Mouse (Mus musculus) leukemia stem cell, adult 10-12 weeks (primary cell): ENCODE measurements around the gene Sh3bgrl2. TPM values are rescaled to one million over a fixed set of nuclear protein-coding genes. Genes with fewer than 3 reads are reported as not detected.

ENCODE experiments used
- polyA plus RNA-seq: library from polyadenylated mRNA; stranded (reverse); fragments of >175 nt; gene quantifications from 2 replicates; pipeline ENCODE4 v1.2.3, GENCODE M21; 2012; ENCODE audit warnings: low replicate concordance

The Sh3bgrl2 gene
- polyA plus RNA-seq: 0.33 TPM in 1 of 2 replicates, not detected in the other

DNA sequence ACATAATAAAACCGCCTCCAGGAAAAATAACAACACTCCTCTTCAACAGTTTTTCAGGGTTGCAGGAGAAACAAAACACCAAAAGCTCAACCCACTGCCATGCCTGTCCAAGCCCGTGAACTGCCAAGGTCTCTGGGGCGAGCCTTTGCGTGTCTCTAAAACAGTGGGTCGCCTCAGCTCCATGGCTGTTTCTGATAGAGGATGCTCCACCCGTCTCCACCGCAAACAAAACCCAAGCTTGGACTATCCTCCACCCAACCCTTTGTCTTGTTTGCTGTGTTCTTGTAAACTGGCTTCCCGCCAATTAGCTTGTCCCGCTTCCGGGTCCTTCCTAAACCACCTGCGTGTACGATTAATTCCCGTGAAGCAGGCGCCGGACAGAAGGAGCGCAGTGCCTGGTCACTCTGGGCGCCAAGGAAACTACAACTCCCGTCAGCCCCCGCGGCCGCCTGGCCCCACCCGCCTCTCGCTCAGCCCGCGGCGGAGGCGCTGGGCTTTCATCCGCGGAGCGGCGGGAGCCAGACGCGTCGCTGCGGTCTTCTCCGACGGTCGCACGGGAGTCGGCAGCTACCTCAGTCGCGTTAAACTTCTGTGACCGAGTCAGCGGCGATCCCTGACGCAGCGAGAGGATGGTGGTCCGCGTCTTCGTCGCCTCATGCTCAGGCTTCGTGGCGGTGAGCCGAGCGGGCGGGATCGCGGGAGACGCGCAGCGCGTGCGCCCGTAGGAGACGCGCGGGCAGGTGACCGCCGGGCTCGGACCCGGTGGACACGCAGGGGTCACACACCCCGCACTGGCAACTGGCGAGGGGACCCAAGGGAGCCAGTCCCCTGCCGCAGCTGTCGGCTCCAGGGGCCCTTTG is at the start of gene Sh3bgrl2:
Gene Sh3bgrl2, plus strand, starts transcription at position 498 of the 860 bp plus-strand sequence.

Other genes starting within 250 kb of the Sh3bgrl2 start
- 0.49 and 1.1 TPM in 2 replicates for gene Lca5, start 107.2 kb upstream of the Sh3bgrl2 start, polyA plus RNA-seq